ENCODE assay signal across 18 mouse cellular contexts in genomic region chr8:86631395-86631794, GRCm38 (mm10). TPM values are rescaled to one million over a fixed set of nuclear protein-coding genes. Genes with fewer than 3 reads are reported as not detected.
"Had no signal": no experiment of that assay in that cellular context is flagged by ENCODE, and none has a peak within 500 bp of the region (broad histone marks: within the 10 kb centered on the region; RNA-seq: fewer than 3 reads in every experiment).

No protein-coding gene starts in this region.

- DNase-seq: kidney, adult 8-10 months; kidney, postnatal 36 days; layer of hippocampus, adult 9-11 months; layer of hippocampus, postnatal 36 days; right cerebral cortex, postnatal 14 days; thymus, adult 2 months; thymus, postnatal 36 days had no signal

- H3K4me2 ChIP-seq: limb, embryonic 13.5 days; liver, embryonic 11.5 days; midbrain, embryonic 12.5 days; neural tube, embryonic 13.5 days; stomach, embryonic 15.5 days had no signal

- H3K4me3 ChIP-seq: limb, embryonic 13.5 days; midbrain, embryonic 12.5 days; neural tube, embryonic 13.5 days; stomach, embryonic 15.5 days had no signal

- H3K9ac ChIP-seq: limb, embryonic 13.5 days; midbrain, embryonic 12.5 days; neural tube, embryonic 13.5 days; stomach, embryonic 15.5 days had no signal

- ATAC-seq: inflammation-experienced regulatory T-cells, adult 6 months; intestine, postnatal 0 days; midbrain, embryonic 16.5 days had no signal

- H3K9me3 ChIP-seq: limb, embryonic 13.5 days; midbrain, embryonic 12.5 days; neural tube, embryonic 13.5 days; stomach, embryonic 15.5 days had no signal

- H3K27me3 ChIP-seq: limb, embryonic 13.5 days; midbrain, embryonic 12.5 days; neural tube, embryonic 13.5 days; stomach, embryonic 15.5 days had no signal

- H3K27ac ChIP-seq: kidney, postnatal 0 days; limb, embryonic 13.5 days; midbrain, embryonic 12.5 days; neural tube, embryonic 13.5 days; stomach, embryonic 15.5 days had no signal

- H3K4me1 ChIP-seq: limb, embryonic 13.5 days; stomach, embryonic 15.5 days had no signal

RNA-seq across cellular contexts. Expression of gene Abcc12, which starts 50.9 kb away (rescaled TPM):
- total RNA-seq: megakaryocyte-erythroid progenitor cell, adult 5-6 weeks had no signal
- polyA plus RNA-seq: inflammation-experienced regulatory T-cells, adult 6 months; intestine, postnatal 0 days; liver, embryonic 11.5 days; liver, embryonic 16.5 days had no signal
